Mouse (Mus musculus) neural tube, embryonic 11.5 days (tissue): ENCODE results near the gene Mpo. TPM values are rescaled to one million over a fixed set of nuclear protein-coding genes. Genes with fewer than 3 reads are reported as not detected.

Experiments used
- ATAC-seq: fragments of 200-750 bp; cut with Nextera tagmentation; 2 replicates; pipeline ENCODE4 v1.8.0; 2017; ENCODE audit warnings: moderate number of reproducible peaks, mild to moderate bottlenecking, moderate TSS enrichment, moderate library complexity; ENCODE audit not compliant: insufficient read depth, low FRiP score, low TSS enrichment
- DNase-seq: peaks from one replicate; pipeline ENCODE4 v3.0.0-alpha.2; 2015; ENCODE audit warnings: low spot score
- H3K27ac ChIP-seq: fragments of 300-500 bp; sonication (generic); 2 replicates; pipeline ENCODE4 v1.5.1; 2014; ENCODE audit warnings: low read depth, mild to moderate bottlenecking, low read length
- H3K27me3 ChIP-seq: fragments of 300-500 bp; sonication (generic); 2 replicates; pipeline ENCODE4 v1.6.1; 2014; ENCODE audit warnings: mild to moderate bottlenecking, low read length, mixed read lengths; ENCODE audit not compliant: control insufficient read depth, insufficient read depth
- H3K36me3 ChIP-seq: fragments of 300-500 bp; sonication (generic); 2 replicates; pipeline ENCODE4 v1.6.1; 2014; ENCODE audit warnings: mild to moderate bottlenecking, low read length, moderate library complexity, mixed read lengths; ENCODE audit not compliant: control insufficient read depth, insufficient read depth
- H3K4me1 ChIP-seq: fragments of 300-500 bp; sonication (generic); 2 replicates; pipeline ENCODE4 v1.6.1; 2014; ENCODE audit warnings: low read length, mixed read lengths; ENCODE audit not compliant: control insufficient read depth, insufficient read depth
- H3K4me2 ChIP-seq: fragments of 300-500 bp; sonication (generic); 2 replicates; pipeline ENCODE4 v1.6.1; 2014; ENCODE audit warnings: low read depth, mild to moderate bottlenecking, moderate library complexity
- H3K4me3 ChIP-seq: fragments of 300-500 bp; sonication (generic); 2 replicates; pipeline ENCODE4 v1.5.1; 2014; ENCODE audit warnings: low read depth, low read length
- H3K9ac ChIP-seq: fragments of 300-500 bp; sonication (generic); 2 replicates; pipeline ENCODE4 v1.6.1; 2014; ENCODE audit warnings: mild to moderate bottlenecking, low read length
- H3K9me3 ChIP-seq: fragments of 300-500 bp; sonication (generic); 2 replicates; pipeline ENCODE4 v1.6.1; 2016; ENCODE audit warnings: low read length; ENCODE audit not compliant: control insufficient read depth
- WGBS: fragments of 180-500 bp; shearing (Covaris S2); extraction: QIAGEN DNeasy Blood & Tissue Kit; methylation state at CpG from one replicate; pipeline ENCODE4 v1.1.7; 2014; 5-methylcytosine and 5-hydroxymethylcytosine counted together
- polyA plus RNA-seq: library from polyadenylated mRNA; unstranded; fragments of >200 nt; fragmentation: Nextera tagmentation; extraction: Ambion mirVana; gene quantifications from 2 replicates; pipeline ENCODE4 v1.2.1, GENCODE M21; 2014

Mpo gene
- polyA plus RNA-seq, 1 experiment from 2014 or later, result 7.7 TPM

DNA sequence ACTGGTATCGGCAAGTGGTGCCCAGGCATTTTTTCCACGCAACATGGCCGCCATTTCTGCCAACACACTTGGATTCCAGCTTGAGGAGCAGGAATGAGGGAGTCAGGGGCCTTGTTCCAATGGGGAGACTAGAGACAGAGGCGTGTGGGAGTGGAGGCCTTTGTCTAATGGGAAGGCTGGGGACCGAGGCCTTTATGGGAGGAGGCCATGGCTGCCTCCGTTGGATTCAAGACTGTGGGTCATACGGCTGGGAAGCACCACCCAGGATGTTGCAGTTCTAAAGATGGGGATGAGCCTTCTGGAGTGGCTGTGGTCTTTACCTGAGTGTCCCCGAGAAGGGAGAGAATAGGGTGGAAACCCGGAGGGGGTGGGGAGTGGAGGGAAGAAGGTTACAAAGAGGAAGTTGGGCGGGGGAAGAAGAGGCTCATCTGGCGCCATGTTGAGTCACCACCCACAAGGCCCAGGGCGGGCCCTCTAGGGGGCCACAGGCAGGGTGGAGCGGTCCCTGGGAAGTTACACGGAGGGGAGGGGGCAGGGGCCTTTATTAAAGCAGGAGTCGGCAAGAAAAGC lies 37.0 kb upstream of the Mpo start:
- H3K36me3 ChIP-seq, result no peaks in the 10 kb centered on the region
- ATAC-seq, result no peak
- H3K9me3 ChIP-seq, result no peaks in the 10 kb centered on the region
- H3K4me3 ChIP-seq, result no peak overlapping the region
- no peak for DNase-seq
- peaks cover 9% of the 10 kb centered on the region for H3K27me3 ChIP-seq
- no peak overlapping the region for H3K27ac ChIP-seq
- WGBS, result 87% methylated on average over 15 of the region's 15 CpGs
- no peak overlapping the region for H3K4me2 ChIP-seq
- H3K4me1 ChIP-seq, result no peaks in the 10 kb centered on the region
- no peak overlapping the region for H3K9ac ChIP-seq

DNA sequence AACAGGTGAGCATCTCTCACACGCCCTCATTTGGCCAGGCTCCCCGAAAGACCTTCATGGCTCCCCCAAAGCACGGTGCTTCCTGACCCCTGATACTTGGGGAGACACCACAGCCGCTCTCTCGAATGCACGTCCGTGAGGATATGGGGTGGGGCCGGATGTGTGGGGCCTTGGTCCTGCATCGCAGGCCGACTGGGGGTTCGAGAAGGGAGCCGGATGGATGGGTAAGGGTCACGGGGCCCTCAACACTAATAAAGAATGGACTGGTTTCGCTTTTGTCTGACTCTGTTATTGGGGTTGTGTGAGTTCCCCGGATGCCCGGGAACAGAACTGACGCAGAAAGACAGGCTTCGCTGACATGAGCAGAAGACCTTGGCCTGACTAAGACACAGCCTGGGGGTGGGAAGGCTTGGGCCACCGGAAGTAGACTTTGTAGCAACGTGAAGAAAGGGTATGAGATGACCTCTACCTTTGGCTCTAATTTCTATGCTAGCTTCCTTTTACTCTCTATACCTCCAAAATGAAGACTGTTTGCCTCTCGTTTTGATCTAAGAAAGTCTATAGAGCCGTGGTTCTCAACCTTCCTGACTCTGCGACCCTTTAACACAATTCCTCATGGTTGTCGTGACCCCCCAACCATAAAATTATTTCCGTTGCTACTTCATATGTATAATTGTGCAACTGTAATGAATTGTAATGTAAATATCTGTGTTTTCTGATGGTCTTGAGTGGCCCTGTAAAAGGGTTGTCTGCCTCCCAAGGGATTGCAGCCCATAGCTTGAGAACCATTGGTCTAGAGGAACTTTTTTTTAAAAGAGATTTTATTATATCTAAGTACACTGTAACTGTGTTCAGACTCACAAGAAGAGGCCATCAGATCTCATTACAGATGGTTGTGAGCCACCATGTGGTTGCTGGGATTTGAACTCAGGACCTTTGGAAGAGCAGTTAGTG lies 36.1 kb upstream of the Mpo start:
- H3K27ac ChIP-seq, result no peak overlapping the region
- no peak overlapping the region for H3K4me3 ChIP-seq
- H3K9ac ChIP-seq, result no peak overlapping the region
- no peaks in the 10 kb centered on the region for H3K36me3 ChIP-seq
- H3K9me3 ChIP-seq, result no peaks in the 10 kb centered on the region
- ATAC-seq (no peak), DNase-seq (no peak)
- H3K4me1 ChIP-seq, result no peaks in the 10 kb centered on the region
- H3K4me2 ChIP-seq, result no peak overlapping the region
- peaks cover 19% of the 10 kb centered on the region for H3K27me3 ChIP-seq
- WGBS, result 91% methylated on average over 25 of the region's 25 CpGs

GRCm38 (mm10) chr11:87758161-87758911 lies 35.0 kb upstream of the Mpo start:
- no peaks in the 10 kb centered on the region for H3K9me3 ChIP-seq
- no peaks in the 10 kb centered on the region for H3K36me3 ChIP-seq
- DNase-seq, result no peak
- no peak overlapping the region for H3K4me2 ChIP-seq
- peaks cover 29% of the 10 kb centered on the region for H3K27me3 ChIP-seq
- H3K9ac ChIP-seq, result no peak overlapping the region
- no peak for ATAC-seq
- H3K4me3 ChIP-seq, result no peak overlapping the region
- no peak overlapping the region for H3K27ac ChIP-seq
- 81% methylated on average over 7 of the region's 7 CpGs for WGBS
- H3K4me1 ChIP-seq, result peaks cover 1% of the 10 kb centered on the region; the same call in 1 of the 2 replicates

- peaks cover 37% of the 10 kb centered on the region for H3K27me3 ChIP-seq
Observed at GRCm38 (mm10) chr11:87758957-87759608, 34.3 kb upstream of the Mpo start.

DNA sequence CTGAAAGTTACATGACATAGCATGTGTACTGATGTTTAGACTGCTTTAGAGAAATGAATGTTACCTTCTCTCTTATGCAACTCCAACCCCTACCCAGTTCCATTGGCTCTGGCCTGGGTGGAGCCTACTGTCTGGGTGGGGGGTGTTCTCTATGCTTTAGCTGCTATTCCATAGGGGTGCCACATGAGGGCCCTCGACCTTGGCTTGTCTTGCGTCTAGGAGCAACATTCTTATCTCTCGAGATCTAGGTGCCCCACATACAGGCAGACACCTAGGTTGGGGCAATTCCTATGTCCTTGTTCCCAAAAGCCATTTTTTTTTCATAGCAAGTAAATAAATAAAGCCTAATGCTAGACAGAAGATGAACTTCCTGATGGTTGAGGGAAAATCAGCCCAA lies 33.8 kb upstream of the Mpo start:
- WGBS, result 7% methylated on average over 3 of the region's 3 CpGs
- peaks cover 42% of the 10 kb centered on the region for H3K27me3 ChIP-seq
- no peak overlapping the region for H3K27ac ChIP-seq
- no peaks in the 10 kb centered on the region for H3K36me3 ChIP-seq
- no peak for DNase-seq
- no peak overlapping the region for H3K4me3 ChIP-seq
- H3K9ac ChIP-seq, result no peak overlapping the region
- H3K4me1 ChIP-seq, result peaks cover 10% of the 10 kb centered on the region; the same call in 1 of the 2 replicates
- no peaks in the 10 kb centered on the region for H3K9me3 ChIP-seq
- ATAC-seq, result no peak
- no peak overlapping the region for H3K4me2 ChIP-seq

More at GRCm38 (mm10) chr11:87758957-87759608, 34.3 kb upstream of the Mpo start:
- no peak overlapping the region for H3K4me2 ChIP-seq
- H3K9ac ChIP-seq, result no peak overlapping the region
- no peak for DNase-seq
- H3K4me1 ChIP-seq, result peaks cover 6% of the 10 kb centered on the region; the same call in 1 of the 2 replicates
- no peak overlapping the region for H3K27ac ChIP-seq
- no peaks in the 10 kb centered on the region for H3K36me3 ChIP-seq
- WGBS, result 77% methylated on average over 4 of the region's 4 CpGs
- no peak for ATAC-seq
- no peaks in the 10 kb centered on the region for H3K9me3 ChIP-seq
- H3K4me3 ChIP-seq, result no peak overlapping the region

GRCm38 (mm10) chr11:87760301-87761081 lies 32.9 kb upstream of the Mpo start, which contains the start of gene Tspoap1:
Gene Tspoap1 (plus strand): TSS chr11:87760541.
- H3K4me3 ChIP-seq, result peak within 1 kb of the TSS; percentile 32
- WGBS, result 9% methylated on average over 23 of the region's 23 CpGs
- DNase-seq (peak; percentile 69), ATAC-seq (peak; percentile 53; the same call in 1 of the 2 replicates)
- peaks cover 51% of the 10 kb centered on the region for H3K27me3 ChIP-seq
- H3K27ac ChIP-seq, result no peak within 1 kb of the TSS
- no peaks in the 10 kb centered on the region for H3K9me3 ChIP-seq
- no peaks in the 10 kb centered on the region for H3K36me3 ChIP-seq
- peak within 1 kb of the TSS; percentile 41 for H3K4me2 ChIP-seq
- H3K9ac ChIP-seq, result peak within 1 kb of the TSS; percentile 37
- peaks cover 12% of the 10 kb centered on the region; the same call in 1 of the 2 replicates for H3K4me1 ChIP-seq

DNA sequence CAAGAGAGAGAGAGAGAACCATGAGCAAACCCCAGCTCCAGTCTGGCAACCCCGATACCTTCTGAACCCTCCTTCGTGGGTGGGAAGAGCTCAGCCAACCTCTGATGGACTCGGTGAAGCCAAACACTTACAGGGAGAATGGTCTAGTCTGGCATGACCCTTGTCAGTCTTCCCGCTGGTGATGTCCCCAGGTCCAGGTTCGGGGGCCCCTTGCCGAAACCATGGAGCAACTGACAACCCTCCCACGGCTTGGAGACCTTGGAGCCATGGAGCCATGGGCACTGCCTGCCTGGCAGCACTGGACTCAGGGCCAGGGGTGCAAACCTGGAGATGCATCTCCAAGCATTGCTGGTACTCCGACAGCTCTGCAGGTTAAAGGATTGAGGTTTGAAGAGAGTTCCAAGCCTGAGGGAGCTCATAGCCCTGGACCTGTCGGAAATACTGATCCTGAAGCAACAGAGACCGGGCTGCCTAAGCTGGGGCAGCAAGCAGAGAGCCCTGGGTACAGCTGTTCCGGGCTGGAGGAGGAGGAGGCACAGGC lies 32.1 kb upstream of the Mpo start:
- H3K27me3 ChIP-seq, result peaks cover 58% of the 10 kb centered on the region
- no peak for ATAC-seq
- H3K4me3 ChIP-seq, result peak overlapping the region; percentile 32
- 76% methylated on average over 11 of the region's 11 CpGs for WGBS
- peak overlapping the region; percentile 41 for H3K4me2 ChIP-seq
- H3K27ac ChIP-seq, result no peak overlapping the region
- 0 out of 2 replicates have a peak overlapping the region, but pooled peaks have one; percentile 14 for H3K9ac ChIP-seq
- peaks cover 12% of the 10 kb centered on the region; the same call in 1 of the 2 replicates for H3K4me1 ChIP-seq
- no peaks in the 10 kb centered on the region for H3K9me3 ChIP-seq
- no peaks in the 10 kb centered on the region for H3K36me3 ChIP-seq
- DNase-seq, result no peak
